Mouse (Mus musculus): ENCODE measurements around the gene Dpep3.
"Not testable (repeated sequence)": the region's sequence is repeated elsewhere in the genome, so short reads cannot be mapped to it uniquely, and the experiment has no call there.

Gene Dpep3

DNA sequence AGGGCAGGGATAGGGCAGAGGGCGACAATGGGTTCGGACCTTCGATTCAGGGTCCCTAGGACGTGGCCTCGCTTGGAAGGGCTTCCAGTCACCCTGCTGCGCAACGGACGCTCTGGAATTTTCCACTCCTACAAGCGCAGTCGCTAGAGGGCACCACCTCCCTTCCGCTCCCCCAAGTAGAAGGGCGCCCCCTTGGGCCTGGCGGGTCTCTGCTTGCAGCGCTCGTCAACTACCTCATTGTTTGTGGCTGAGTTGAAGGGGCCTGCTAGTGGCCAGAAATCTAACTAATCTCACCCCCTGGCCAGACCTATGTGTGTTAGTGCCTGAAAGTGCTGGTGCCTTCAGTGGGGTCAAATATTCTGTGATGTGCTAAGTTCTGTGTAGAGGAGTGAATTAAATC is at the start of gene Dpep3:
Dpep3 (minus strand) TSS at position 105 of the 400 bp plus-strand sequence.
- no peak for DNase-seq

DNA sequence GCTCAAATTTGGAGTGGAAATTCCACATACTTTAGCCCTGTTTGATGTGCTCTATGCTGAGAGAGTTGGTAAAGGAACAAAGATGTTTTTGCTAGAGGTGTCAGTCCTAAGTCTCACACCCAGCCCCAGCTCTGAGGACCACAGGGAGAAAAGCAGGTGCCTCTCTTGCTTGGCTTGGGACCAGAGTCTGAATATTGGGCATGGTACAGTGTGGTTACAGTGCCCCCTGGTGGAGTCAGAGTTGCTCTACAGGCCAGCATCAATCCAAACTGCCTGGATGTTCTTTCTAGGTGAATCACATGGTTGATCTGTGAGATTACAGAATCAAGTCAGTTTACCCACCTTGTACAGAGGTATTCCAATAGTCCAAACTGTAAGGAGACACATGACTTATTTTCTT is 43.3 kb upstream of the Dpep3 start:
- DNase-seq, result peak; percentile 70 to 88

DNA sequence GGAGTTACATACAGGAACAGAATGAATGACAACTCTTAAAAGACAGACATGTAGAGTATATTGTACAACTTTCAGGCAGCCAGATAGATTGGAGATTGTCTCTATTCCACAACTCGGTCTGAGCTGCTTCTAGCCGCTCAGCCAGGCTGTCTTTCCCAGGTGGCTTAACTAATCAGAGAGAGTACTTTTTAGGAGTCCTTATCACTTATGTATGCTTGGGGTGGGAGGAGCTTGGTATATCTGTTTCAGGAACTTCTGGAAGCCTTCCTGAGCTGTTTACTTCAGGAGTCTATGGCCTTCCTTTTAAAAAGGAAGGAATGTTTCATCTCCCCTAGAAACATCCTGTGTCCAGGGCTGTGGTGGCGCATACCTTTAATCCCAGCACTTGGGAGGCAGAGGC is 38.8 kb upstream of the Dpep3 start:
- no peak for DNase-seq

DNA sequence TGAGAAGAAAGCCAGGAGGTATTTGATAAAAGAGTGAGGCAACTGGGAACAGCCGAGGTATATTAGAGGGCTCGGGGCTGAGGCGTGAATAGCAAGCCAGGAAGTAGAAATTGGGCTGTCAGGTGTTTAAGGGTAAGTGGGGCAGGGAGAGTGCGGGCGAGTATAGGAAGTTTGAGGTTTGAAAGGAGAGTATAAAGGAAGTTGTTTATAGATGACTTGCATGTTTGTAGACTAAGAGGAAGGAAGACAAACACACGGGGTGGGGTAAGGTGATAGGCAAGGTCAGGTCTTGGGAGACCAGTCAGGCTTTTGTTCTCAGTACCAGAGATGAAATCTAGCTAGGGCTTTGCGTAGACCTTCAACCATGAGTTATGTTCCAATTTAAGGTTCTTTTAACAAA is 37.9 kb upstream of the Dpep3 start:
- DNase-seq, result no peak

DNA sequence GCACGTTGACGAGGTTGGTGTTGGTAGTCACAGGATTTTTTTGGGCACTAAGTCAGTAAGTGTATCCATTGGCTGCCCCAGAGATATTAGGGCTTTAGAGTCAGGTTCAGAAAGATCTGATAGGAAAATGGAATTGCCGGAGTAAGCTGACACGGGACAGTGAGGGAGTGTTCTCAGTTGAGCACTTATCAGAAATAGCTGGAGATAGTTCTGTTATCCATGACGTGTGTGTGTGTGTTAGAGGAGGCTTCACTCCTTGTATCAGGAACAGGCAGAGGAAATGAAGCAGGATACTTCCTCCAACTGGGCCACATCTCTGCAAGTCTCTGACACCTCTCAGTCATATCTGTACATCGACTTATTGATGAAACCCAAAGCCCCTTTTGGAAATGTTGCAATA is 37.1 kb upstream of the Dpep3 start:
- no peak for DNase-seq

DNA sequence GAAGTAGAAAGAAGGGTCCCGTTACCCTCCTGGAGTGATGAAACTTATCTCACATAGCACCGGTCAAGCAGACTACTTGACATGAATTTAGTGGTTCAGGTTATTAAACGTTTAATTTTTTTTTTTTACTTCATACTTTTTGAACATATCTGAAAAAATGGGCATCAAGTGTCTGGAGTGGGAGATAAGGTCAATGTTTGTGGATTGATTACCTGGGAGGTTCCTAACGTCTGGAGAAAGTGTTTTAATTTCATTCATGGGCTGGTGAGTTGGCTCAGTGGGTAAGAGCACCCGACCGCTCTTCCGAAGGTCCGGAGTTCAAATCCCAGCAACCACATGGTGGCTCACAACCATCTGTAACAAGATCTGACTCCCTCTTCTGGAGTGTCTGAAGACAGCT is 33.0 kb upstream of the Dpep3 start:
- DNase-seq, result not testable (repeated sequence)

DNA sequence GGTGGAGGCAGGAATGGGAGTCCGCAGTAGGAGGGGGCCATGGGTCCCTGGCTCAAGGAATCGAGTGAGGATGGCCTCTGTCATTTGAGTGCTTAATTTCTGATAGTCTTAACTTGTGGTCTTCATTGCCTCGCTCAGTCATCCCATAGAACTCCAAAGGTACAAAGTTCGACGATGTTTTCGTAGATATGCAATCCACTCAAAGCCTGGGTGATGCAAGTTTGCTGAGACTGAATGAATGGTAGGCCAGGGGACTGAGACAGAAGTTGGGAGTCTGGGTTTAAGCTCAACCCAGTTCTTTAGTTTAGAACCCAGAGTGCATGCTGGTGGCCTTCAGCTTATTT is 32.4 kb upstream of the Dpep3 start, which contains the start of gene Ddx28:
Ddx28 (minus strand) TSS at position 240 of the 344 bp plus-strand sequence.
- DNase-seq, result no peak

DNA sequence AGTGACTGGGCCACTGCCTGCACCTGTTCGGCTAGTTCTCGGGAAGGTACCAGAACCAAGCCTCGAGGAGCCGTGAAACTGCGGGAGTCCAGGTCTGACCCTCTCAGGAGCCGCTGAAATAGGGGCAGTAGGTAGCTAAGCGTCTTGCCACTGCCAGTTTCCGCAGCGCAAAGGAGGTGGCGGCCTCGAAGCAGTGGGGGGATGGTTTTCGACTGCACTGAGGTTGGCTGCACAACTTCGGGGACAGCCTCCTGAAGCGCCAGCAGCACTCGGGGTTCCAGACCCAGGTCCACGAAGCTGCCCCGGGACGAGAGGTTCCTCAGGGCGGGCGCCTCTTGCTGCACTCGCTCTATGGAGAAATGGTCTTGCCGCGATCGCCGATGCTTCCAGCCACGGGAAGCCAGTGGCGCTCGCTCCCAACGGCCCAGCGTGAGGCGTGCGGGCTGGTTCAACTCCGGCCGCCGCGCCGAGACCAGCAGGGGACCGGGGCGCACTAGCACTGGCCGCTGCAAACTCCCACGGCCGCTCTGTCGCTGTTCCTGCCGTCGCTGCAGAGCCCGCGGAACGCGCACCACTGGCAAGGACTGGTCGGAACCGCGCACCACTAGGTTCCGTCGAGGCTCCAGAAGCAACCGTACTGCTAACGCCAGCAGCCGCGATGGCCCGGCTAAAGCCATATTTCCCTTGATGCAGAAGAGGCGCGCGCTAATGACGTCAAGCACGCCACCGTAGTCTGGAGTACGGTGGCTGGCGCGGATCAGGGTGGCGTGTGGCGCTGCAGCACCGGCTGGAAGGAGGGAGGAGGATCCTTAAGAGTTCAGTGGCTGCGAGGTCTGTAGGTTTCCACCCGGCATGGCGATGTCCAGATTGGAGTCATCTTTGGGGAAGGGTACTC is 31.8 kb upstream of the Dpep3 start:
- peak; percentile 94 to 97 for DNase-seq

DNA sequence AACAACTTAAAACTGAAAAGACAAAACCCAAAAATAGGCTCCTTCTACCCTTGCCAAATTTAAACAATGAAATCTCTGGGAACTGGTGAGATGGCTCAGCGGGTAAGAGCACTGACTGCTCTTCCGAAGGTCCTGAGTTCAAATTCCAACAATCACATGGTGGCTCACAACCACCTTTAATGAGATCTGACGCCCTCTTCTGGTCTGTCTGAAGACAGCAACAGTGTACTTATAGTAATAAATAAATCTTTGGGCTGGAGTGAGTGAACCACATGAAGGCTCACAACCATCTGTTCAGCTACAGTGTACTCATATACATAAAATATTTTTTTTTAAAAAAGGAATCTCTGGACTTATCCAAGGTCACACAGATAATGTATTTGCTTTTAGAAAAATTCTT is 28.7 kb upstream of the Dpep3 start:
- DNase-seq, result peak in 1 of 2 experiments; percentile 13

DNA sequence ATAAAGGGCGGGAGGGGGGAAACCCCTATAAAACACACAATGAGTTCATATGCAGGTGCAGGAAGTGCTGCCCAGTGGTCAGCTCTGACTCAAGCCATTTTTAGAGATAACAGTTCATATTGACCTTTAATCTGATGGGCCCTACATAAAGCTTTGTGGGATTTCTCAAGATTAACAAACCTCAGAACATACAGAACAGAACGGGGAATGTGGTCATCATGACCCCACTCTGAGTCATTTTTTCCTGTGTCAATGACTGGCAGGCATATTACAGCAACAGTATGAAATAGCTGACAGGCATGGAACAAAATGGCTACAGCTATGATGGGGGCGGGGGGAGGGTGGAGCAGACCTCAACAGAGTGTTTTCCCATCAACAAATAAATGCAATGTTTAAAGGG is 27.9 kb upstream of the Dpep3 start:
- DNase-seq, result no peak

DNA sequence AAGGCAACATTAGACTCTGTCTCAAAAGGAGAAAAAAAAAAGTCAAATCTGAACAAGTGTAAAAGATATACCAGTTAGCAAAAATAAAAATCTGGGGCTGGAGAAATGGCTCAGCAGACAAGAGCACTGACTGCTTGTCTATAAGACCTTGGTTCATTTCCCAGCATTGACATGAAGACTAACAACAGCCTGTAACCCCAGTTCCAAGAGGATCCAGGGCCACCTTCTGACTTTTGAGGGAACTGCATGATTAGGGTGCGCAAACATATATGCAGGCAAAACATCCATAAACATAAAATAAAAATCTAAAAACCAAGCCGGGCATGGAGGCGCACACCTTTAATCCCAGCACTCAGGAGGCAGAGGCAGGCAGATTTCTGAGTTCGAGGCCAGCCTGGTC is 27.2 kb upstream of the Dpep3 start:
- peak in 1 of 2 experiments; percentile 32 for DNase-seq

DNA sequence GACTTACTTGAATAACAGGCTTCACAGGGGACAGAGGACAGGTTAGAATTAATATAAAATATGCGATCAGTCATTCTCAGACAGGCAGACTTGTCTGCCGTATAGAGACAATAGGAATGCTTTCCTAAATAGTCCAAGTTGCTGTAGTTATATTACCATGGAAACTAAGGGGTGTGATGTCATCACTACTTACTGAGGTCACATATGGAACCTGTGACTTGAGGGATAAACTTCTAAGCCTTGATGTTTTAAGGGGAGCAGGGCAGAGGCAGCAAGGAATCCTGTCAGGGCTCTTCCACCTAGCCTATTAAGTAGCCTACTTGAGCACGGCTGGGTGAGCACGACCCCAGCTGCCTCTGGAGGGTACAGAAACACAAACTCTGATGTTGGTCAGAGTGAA is 26.6 kb upstream of the Dpep3 start, which contains the start of gene Dpep2nb:
Dpep2nb (minus strand) TSS at position 101 of the 400 bp plus-strand sequence.
- no peak for DNase-seq

DNA sequence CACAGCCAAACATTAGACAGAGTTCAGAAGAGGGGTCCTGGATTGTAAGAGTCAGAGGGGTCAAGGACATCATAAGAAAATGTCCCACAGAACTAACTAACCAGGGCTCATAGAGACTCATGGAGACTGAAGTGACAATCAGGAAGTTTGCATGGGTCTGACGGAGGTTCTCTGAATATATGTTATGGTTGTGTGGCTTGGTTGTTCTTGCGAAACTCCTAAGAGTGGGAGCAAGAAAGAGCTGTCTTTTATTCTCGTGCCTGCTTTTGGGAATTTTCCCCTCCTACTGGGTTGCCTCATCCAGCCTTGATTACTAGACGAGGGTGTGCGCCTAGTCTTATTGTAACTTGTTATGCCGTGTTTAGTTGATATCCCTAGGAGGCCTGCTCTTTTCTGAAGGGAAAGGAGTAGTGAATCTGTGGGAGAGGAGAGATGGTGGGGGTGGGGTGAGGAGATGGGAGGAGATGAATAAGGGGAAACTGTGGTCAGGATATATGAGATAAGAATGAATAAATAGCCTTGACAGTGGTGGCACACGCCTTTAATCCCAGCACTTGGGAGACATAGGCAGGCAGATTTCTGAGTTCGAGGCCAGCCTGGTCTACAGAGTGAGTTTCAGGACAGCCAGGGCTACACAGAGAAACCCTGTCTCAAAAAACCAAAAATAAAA is 25.4 kb upstream of the Dpep3 start:
- no peak for DNase-seq

DNA sequence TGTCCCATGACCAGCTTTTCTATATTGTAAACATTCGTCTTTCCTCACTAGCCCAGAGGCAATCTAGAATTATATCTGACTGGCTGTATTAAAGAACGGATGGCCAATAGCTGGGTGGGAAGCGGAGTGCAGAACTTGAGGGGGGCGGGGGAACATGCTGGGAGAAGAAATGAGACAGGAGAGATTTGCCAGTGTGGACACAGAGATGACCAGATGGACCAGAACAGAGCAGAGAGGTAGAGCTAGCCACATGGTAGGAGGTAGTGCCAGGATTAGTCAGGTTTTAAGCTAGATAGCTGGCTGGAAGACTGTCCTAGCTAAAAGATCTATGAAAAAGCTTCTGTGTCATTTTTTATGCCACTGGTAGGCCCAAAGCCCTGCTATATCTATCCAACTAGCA is 22.7 kb upstream of the Dpep3 start:
- DNase-seq, result no peak

DNA sequence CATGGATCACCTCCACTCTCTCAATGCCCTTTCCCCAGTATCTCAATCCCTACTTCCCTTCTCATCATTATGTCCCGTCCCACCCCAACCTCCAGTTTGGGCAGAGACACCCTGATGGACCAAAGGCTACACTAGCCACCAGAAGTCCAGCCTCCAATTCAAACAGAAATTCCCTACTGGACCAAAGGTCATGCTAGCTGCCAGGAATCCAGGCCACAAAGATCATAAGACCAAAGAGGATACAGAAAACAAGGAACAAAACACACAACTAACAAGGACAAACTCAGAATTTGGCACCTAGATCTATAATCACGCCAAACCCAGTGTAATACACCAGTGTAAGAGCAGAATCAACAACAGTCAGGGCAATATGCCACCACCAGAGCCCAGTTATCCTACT is 19.7 kb upstream of the Dpep3 start:
- DNase-seq, result peak; percentile 49 to 75

DNA sequence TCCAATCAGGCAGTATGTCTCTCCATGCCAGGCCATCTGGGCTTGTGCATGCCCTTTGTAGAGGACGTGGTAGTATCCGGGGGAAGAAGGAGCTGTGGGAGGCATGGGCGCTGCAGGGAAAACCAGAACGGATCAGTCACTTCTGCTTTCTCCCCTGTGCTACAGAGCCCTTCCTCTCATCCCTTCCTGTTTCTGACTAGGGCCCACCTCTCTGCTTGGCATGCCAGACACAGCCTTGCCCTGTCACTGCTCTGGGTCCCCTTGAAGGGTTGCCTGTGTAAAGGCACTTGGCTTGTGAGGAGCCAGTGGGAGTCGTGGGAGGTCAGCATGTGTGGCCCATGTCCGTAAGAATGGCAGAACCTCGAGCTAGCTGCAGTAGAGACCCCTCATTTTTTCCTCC is 17.1 kb upstream of the Dpep3 start:
- peak in 1 of 2 experiments; percentile 2 for DNase-seq

DNA sequence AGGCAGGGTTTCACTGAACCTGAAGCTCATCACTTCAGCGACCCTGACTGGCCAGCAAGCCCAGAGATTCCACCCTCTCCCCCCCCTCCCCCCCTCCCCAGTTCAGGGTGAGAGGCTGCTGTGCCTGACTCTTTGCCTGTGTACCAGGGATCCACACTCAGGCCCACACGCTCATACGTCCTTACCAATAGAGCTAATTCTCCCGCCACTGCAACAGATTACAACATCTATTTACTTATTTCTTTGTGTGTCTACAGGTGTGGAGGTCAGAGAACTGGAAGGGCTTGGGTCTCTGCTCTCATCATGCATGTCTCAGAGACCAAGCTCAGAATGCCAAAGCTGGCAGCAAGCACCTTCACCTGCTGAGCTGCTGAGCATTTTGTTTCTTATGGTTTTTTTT is 14.0 kb upstream of the Dpep3 start:
- DNase-seq, result no peak

DNA sequence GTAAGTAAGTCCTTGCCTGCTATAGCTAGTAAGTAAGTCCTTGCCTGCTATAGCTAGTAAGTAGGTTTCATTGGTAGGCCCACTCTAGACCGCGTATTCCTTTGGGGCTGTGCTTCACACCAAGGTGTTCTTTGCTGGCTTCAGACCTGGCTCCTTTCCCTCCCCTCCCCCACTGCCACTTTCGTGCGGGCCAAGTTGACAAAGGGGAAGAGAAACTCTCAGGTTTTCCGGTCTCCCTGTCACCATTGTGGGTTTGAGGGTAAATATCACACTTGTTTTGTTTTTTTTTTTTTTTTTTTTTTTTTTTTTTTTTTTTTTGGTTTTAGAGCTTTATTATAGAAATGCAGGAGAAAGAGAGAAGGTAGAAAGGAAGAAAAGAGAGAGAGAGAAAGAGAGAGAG is 13.3 kb upstream of the Dpep3 start:
- DNase-seq, result peak in 1 of 2 experiments; percentile 29

DNA sequence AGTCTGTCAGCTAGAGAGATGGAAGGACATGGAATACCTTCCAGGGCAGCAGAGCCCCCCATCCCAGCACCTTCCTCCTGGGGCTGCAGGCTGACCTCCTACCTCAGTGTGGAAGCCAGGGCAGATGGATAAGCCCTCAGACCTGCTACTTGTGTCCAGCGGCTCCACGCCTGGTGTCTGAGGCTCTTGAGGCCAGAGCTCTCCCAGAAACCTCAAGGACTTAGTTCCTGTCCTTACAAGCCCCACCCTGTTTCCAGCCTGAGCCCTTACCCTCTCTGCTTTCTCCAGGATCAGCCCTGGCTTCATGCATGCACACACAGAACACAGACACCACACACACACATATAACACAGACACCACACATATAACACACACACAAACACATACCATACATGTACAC is 12.3 kb upstream of the Dpep3 start:
- no peak for DNase-seq

DNA sequence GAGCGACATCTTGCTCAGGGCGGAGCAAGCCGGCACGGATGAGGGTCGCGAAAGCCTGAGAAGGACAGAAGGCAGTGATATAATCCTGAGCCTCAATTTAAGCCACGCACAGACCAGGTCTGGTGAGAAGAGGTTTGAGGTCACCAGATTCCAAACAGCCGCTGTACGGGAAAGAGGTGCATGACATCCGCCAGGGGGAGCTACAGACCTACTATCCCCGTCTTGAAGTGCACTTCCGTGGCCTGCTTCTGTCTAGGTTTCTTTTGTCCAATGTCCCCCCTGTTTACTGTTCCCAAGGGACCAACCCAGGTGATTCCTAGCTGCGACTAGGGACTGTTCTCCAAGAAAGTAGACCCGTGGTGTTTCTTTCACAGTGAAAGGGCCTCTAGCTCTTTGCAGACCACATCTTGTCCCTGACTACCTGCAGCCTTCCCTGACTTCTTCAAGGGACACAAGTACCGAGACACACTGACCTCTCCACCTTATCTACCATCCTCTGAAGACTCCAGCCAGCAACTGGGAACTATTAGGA is 11.7 kb upstream of the Dpep3 start, which contains the start of gene Dus2:
Dus2 (plus strand) TSS at position 482 of the 532 bp plus-strand sequence.
- peak; percentile 78 to 93 for DNase-seq

DNA sequence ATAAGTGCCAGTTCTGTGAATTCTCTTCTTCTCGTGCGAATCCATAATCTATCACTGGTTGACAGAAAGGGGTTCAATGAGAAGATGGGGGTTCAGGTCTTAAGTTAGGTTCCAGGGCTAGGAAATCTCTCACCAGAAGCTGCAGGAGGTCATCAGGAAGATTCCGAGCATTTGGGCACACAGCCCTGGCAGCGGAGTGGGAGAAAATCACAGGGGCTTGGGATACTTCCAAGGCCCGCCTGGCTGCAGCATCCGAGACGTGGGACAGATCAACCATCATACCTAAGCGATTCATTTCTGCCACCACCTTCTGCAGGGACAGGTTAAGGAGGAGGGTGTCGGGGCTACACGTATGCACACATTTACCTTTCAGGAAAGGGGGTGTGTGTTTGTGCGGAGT is 9.3 kb upstream of the Dpep3 start:
- DNase-seq, result no peak

DNA sequence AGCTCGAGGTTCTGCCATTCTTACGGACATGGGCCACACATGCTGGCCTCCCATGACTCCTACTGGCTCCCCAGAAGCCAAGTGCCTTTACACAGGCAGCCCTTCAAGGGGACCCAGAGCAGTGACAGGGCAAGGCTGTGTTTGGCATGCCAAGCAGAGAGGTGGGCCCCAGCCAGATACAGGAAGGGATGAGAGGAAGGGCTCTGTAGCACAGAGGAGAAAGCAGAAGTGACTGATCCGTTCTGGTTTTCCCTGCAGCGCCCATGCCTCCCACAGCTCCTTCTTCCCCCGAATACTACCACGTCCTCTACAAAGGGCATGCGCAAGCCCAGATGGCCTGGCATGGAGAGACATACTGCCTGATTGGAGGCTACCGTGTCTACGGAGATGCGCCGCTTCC is 4.2 kb upstream of the Dpep3 start:
- DNase-seq, result not testable (repeated sequence)

DNA sequence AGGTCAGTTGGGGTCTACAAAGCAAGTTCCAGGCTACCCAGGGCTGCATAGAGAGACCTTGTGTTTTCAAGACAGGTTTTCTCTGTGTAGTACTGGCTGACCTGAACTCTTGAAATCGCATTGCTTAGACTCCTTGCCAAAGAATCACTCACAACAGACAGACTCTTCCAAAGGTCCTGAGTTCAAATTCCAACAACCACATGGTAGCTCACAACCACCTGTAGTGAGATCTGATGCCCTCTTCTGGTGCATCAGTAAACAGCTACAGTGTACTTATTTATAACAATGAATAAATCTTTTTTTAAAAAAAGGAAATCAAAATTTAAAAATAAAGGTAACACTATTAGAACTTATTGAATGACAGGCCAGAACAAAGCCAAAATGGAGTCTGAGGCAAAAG is 1.9 kb upstream of the Dpep3 start:
- no peak for DNase-seq

DNA sequence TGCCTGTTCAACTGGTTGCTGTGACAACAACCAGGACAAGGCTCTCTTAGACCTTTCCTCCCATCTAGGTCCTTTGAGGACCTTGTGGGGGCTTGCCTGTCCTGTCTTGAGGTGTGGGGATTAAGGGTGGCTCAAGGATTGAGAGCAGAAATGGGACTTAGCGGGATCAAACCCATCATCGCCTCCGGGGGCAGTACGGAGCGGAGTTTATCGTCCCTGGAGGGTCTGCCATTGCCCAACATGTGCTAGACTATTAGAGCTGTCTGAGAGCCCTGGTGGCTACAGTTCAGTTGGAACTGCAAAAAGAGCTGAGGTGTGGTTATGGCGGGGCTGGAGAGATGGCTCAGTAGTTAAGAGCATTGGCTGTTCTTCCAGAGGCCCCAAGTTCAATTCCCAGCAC is 3.9 kb downstream of the Dpep3 start:
- DNase-seq, result no peak

Measured in kidney, postnatal 36 days (tissue).